Mouse (Mus musculus) heart, postnatal 14 days (tissue): ENCODE measurements around the gene Supt16. TPM values are rescaled to one million over a fixed set of nuclear protein-coding genes. Genes with fewer than 3 reads are reported as not detected.
A peak's percentile ranks its signal among the peaks of the same experiment; 100 is the strongest.

Experiments
- DNase-seq, 2 experiments: peaks; one replicate each; pipeline ENCODE4 v3.0.0; 2021 to 2022
- intact Hi-C: fragments of 180-260 bp; cut with DNase I; formaldehyde crosslinking; loops from one replicate; pipeline ENCODE4 v1.15.1; 2025
- total RNA-seq, 2 experiments: library from RNA; stranded (reverse); gene quantifications; 2 replicates each; pipeline ENCODE4 v1.2.3; 2021

The Supt16 gene
- total RNA-seq, 2 experiments from 2014 or later: 25.9 to 26.7 TPM

DNA sequence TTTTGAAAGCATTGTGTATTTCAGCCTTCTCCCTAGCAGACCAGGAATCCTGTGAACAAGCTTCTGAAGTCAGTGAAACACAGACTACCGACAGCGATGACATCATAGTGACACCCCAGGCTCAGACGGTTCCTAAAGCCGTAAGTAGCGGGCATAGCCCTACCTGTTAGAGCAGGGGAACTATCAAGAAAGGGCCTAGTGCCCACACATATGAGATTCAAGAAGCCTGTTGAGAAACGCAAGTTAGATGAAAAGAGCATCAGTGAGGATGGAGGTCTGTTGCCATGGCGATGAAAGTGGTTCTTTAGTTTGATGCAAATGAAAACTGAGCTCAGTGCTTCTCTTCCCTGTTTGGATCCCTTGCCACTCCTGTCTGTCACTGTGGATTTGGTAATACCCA, 45.0 kb downstream of the Supt16 start:
- intact Hi-C loops: no loop called here
- no peak for DNase-seq

DNA sequence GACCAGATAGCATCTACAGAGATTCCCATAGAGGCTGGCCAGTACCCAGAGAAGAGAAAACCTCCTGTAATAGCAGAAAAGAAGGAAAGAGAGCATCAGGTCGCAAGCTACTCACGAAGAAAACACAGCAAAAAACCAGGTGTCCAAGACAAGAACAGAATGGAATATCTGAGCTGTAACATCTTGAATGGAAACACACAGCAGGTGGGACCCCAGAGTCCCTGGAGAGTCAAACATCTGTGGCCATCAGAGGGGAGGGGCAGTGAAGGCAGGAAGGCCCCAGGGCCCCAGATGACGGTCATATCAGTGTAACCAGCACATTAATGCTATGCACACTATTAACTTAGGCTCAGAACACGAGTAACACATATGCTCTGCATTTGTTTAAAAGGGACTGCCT, 47.3 kb downstream of the Supt16 start:
- intact Hi-C loops: no loop called here
- DNase-seq: no peak

- DNase-seq: peak; percentile 8 to 25
- intact Hi-C loops: no loop called here
Measured at GRCm38 (mm10) chr14:52146540-52146939, 50.7 kb downstream of the Supt16 start.

- DNase-seq: no peak
- intact Hi-C loops: no loop called here
Measured at GRCm38 (mm10) chr14:52144165-52144564, 53.1 kb downstream of the Supt16 start.

- intact Hi-C loops: no loop called here
- no peak for DNase-seq
Measured at GRCm38 (mm10) chr14:52141445-52142127, 55.6 kb downstream of the Supt16 start.

DNA sequence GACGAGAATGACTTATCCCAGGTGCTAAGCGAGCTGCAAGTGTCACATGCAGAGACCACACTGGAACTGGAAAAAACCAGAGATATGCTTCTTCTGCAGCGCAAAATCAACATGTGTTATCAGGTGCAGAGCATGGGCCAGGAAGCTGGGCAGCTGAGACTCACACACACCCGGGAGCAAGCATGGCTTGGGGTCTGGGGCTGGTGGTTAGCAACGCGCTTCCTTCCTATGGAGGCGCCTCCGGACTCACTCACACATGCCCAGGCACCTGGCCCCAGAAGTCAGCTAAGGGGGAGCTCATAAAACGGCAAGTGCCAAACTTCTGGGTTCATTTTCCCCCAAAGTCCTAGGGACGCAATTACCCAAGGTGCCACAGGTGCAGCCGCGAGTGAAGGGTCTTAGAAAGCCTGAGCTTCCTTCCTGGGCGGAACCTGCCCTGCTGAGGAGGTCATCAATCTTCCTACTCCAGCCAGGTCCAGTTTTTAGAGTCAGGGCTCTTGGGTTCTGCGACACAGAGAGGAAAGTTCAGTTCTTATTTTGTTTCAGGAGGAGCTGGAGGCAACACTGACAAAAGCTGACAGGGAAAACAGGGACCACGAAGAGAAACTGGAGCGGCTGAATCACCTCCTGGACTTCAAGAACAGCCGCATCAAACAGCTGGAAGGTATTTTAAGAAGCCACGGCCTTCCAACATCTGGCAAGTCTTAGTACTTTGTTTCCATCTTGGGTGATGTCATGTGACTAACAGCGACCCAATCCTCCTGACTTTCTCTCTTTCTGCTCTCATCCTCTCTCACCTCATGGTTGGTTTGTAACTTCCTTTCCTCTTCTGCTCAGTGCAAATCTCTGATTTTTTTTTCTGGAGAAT, 56.4 kb downstream of the Supt16 start:
- no peak for DNase-seq
- intact Hi-C loops: no loop called here

DNA sequence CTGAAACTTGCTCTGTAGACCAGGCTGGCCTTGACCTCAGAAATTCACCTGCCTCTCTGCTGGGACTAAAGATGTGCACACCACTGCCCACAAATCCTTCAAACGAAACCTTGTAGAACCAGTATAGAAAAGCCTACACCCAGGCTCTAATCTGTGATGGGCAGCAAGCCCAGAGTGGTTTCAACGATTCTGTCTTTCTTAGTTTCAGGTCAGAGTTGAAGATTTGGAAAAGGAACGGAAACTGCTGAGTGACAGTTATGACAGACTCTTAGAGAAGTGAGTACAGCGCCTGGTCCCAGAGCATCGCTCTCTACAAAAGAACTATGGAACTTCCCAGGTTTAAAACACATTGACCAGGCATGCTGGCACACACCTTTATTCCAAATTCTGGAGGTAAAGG, 63.6 kb downstream of the Supt16 start:
- intact Hi-C loops: no loop called here
- no peak for DNase-seq

- intact Hi-C loops: loop anchor here (2.0 to 5.0 kb wide), 2 partner anchors 73 to 214 kb away; partner anchors contain the start of gene Supt16
- no peak for DNase-seq
Measured at GRCm38 (mm10) chr14:52124636-52125035, 72.6 kb downstream of the Supt16 start.

- intact Hi-C loops: loop anchor here (2.0 to 5.0 kb wide), 2 partner anchors 73 to 215 kb away; partner anchors contain the start of gene Supt16
- peak; percentile 65 to 81 for DNase-seq
Measured at GRCm38 (mm10) chr14:52123918-52124317, 73.3 kb downstream of the Supt16 start.

DNA sequence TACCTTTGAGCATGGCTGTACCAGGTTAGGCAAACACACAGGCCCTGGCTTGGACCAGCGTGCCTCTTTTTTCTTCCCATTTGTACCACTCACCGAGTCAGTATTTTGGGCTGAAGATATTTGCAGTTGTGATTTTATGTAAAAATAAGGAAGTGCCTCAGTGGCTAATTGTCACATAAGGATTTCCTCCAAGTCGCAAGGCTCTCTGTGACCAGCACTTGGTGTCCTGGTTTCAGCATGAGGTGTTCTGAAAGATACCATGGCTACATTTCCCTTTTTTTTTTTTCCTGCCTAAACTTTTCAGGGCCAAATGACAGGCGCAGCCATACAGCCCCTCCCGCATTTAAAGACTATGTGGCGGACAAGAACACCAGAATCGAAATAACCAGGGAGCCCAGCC, 77.0 kb downstream of the Supt16 start:
- intact Hi-C loops: loop anchor here (5.0 kb wide), 1 partner anchor 77 kb away; the partner anchor contains the start of gene Supt16
- DNase-seq: no peak

- DNase-seq: peak; percentile 34 to 49
- intact Hi-C loops: loop anchor here (10.0 kb wide), 1 partner anchor 156 kb away; the partner anchor contains the start of genes Rab2b and Tox4
Measured at GRCm38 (mm10) chr14:52118823-52119608, 78.2 kb downstream of the Supt16 start.

- DNase-seq: no peak
- intact Hi-C loops: loop anchor here (10.0 kb wide), 1 partner anchor 156 kb away; the partner anchor contains the start of genes Rab2b and Tox4
Measured at GRCm38 (mm10) chr14:52118456-52118822, 78.8 kb downstream of the Supt16 start.

- no peak for DNase-seq
- intact Hi-C loops: loop anchor here (10.0 kb wide), 1 partner anchor 158 kb away; the partner anchor contains the start of genes Rab2b and Tox4
Measured at GRCm38 (mm10) chr14:52117241-52117640, 80.0 kb downstream of the Supt16 start.

DNA sequence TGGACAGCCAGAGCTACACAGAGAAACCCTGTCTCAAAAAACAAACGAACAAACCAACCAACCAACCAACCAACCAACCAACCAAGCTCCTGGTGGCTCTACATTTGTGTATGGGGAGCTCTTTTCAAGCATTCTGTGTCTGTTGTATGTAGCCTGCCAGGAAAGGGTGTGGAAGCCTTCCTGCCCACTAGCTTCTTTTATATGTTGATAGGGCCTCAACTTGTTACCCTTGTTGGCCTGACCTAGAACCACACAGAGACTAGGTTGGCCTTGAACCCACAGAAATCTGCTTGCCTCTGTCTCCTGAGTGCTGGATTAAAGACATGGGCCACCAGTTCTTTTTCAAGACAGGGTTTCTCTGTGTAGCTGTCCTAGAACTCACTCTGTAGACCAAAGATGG, 83.1 kb downstream of the Supt16 start:
- intact Hi-C loops: loop anchor here (10.0 kb wide), 1 partner anchor 161 kb away; the partner anchor contains the start of genes Rab2b and Tox4
- no peak for DNase-seq

Other genes starting within 250 kb of the Supt16 start
- gene Arhgef40, start 212.7 kb downstream of the Supt16 start, total RNA-seq: 10 to 100 TPM; 39.7 to 47.1 TPM
- gene Tmem253, start 181.8 kb downstream of the Supt16 start, total RNA-seq: 1 to 10 TPM; 1.5 to 1.9 TPM
- 10 to 100 TPM; 32.0 to 33.6 TPM for gene Zfp219, start 176.7 kb downstream of the Supt16 start, total RNA-seq
- gene Olfr221, start 155.0 kb downstream of the Supt16 start, total RNA-seq: not detected
- gene Hnrnpc, start 93.4 kb downstream of the Supt16 start, total RNA-seq: 100 to 1,000 TPM; 118 to 137 TPM
- under 1 TPM; 0.17 to 0.53 TPM for gene Rpgrip1, start 86.7 kb downstream of the Supt16 start, total RNA-seq
- 10 to 100 TPM; 50.1 to 51.9 TPM for gene Chd8, start 60.4 kb upstream of the Supt16 start, total RNA-seq
- gene Tox4, start 81.7 kb upstream of the Supt16 start, total RNA-seq: 10 to 100 TPM; 35.5 to 36.7 TPM
- 1 to 10 TPM; 5.5 to 7.1 TPM for gene Rab2b, start 82.1 kb upstream of the Supt16 start, total RNA-seq
- gene Mettl3, start 107.7 kb upstream of the Supt16 start, total RNA-seq: 10 to 100 TPM; 19.1 to 19.5 TPM
- 1 to 10 TPM; 2.2 to 2.9 TPM for gene Sall2, start 131.3 kb upstream of the Supt16 start, total RNA-seq
- not detected for gene Olfr1513, start 159.0 kb upstream of the Supt16 start, total RNA-seq
- not detected for gene Olfr1512, start 181.8 kb upstream of the Supt16 start, total RNA-seq
- not detected for gene Olfr1511, start 200.0 kb upstream of the Supt16 start, total RNA-seq
- gene Olfr1510, start 217.0 kb upstream of the Supt16 start, total RNA-seq: not detected
- gene Olfr1509, start 245.6 kb upstream of the Supt16 start, total RNA-seq: not detected